Mouse (Mus musculus) kidney, postnatal 14 days (tissue): ENCODE measurements around the gene Col8a2.

Source experiments
- DNase-seq: peaks from one replicate; pipeline ENCODE4 v3.0.0; 2022; ENCODE audit warnings: mixed read lengths

Col8a2 gene

DNA sequence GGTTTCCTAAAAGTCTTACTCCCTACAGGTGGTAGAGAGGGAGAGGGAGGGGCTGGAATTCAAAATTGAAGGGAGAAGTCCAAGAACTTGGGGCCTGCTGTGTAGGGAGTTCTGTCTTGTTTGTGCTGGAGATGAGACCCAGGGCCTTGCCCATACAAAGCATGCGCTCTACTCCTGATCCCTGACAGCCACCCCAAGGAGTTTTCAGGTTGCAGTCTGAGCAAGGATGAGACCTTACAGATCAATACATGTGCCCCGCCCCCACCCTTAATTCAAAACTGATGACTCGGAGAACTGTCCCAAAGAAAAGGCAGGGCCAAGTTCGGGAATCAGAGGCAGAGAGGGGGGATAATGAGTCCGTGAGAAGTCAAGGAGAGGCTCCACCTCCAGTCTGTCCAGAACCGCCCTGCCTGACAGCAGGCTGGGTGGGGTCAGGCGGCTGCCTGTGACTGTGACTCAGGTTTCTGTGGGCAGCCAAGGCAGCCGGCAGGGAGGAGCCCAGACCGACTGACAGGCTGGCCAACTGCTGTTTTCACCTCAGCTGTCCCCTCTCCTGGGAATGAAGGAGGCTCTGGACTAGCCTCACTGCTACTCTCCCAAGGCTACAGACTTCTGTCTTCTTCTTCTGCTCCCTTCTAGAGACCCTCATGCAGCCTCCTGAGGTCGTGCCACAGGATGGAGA, 25.9 kb upstream of the Col8a2 start:
- DNase-seq, result peak; percentile 84

DNA sequence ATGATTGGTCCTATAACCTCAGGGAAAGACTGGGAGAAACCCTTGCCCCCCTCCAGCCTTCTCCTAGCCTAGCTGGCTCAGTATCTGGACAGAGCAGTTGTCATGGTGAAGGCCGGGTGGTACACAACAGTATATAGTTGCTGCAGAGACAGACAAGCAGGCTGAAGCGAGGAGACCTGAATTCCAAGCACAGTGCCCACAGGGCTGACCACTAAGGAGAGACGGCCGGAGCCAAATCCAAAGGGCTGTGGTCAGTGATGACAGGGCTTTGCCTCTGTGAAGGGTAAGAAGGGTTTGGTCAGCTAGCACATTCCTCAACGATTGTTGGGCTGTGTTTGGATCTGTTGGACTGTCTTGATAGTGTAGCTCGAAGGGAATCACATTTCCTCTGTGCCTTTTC, 25.3 kb upstream of the Col8a2 start:
- DNase-seq, result no peak

DNA sequence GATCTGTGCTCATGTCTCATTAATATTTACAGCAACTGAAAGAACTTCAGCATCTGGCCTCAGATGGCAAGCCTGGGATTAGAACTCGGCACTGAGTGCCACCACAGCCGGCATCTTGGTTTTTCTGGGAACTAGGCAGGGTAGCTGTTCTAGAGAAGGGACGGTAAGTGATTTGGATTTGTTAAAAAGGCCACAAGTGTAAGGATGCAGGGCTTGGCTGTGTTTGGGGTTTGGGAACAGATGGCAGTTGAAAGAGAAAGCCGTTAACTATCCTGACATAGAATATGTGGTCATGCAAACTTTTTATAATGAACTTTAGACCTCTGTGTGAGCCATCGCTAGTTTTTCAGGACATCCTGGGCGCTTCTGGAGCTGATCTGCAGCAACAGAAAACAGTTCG, 24.9 kb upstream of the Col8a2 start:
- no peak for DNase-seq

DNA sequence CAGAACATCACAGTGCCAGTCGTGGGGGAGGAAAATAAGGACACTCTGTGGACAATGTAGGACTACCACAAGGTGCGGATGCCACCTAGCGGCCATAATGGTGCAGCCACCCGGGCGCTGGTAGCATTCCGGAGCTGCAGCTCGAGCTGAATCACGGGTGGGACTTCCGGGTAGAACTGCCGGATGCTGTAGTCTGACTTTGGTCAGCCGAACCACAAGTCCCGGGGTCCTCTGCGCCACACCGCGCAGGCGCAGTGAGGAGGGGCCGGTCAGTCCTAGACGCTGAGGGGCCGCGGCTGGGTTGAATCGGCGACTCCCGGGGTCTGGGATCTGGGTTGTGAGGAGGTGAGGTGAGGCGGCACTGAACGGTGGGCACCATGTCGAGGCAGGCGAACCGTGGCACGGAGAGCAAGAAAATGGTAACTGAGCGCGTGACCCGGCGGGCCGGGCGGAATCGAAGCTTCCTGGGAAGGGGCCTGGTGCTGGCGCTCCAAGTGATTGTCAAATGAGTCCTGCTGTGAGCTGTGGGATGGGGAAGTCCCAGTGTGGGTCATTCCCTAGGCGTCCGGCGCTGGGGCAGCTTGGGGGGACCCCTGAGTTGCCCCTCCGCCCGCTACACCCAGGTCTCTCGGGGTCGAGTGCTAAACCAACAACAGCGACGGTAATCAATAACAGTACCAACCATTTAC, 24.3 kb upstream of the Col8a2 start, which contains the start of gene Trappc3:
TSS of gene Trappc3 (plus strand) at position 207 of the 689 bp plus-strand sequence.
- peak; percentile 100 for DNase-seq

DNA sequence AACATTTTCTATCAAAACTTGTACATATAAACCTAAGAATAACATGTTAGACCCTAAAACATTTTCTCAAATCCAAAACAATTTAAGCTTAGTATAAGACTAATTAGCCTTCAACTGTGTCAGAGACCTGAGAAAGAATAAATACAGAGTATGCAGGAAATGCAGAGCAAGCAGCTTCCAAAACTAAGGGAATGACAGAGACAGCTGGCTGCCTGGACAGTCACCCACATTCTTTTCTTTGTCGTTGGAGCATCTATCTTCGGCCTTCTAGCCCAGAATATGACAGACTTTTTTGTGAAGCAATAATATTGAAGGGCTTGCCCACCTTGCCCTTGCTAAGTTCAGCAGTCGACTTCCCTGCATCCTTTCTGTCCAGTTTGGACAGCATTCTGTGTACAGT, 17.3 kb upstream of the Col8a2 start:
- no peak for DNase-seq

DNA sequence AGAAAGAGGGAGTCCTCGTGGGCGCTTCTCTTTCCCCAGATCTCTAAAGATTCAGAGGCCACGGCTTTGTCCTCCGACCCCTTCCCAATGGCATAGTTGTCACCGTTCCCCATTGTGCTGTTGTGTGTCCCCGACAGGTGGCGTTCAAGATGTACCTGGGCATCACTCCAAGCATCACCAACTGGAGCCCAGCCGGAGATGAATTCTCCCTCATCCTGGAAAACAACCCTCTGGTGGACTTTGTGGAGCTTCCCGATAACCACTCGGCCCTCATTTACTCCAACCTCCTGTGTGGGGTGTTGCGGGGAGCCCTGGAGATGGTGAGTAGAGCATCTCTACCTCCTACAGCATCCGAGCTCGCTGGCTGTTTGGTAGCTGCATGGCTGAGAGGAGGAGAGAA, 12.8 kb upstream of the Col8a2 start:
- no peak for DNase-seq

- DNase-seq, result no peak
Observed at GRCm38 (mm10) chr4:126275081-126275480, 11.5 kb upstream of the Col8a2 start.

DNA sequence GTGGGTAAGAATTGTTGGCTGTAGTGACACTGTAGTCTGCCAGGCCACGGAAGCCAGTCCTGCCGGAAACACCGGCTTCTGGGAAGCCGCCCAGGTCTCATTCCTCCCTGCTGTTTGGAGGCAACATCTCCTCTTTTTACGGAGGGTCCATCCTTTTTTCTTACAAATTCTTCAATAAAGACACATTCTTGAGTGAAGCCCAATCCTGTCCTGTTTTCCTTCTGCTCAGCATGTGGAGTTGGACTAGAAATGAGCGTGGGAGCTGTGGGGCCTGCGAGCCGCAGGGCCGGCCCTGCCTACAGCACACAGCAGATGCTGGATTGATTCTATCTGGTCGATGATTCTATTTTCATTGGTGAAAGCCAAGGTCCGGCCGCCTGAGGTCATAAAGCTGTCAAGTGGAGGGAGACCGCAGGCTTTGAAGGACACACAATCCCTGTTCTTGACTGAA, 10.9 kb upstream of the Col8a2 start:
- DNase-seq, result peak; percentile 56

DNA sequence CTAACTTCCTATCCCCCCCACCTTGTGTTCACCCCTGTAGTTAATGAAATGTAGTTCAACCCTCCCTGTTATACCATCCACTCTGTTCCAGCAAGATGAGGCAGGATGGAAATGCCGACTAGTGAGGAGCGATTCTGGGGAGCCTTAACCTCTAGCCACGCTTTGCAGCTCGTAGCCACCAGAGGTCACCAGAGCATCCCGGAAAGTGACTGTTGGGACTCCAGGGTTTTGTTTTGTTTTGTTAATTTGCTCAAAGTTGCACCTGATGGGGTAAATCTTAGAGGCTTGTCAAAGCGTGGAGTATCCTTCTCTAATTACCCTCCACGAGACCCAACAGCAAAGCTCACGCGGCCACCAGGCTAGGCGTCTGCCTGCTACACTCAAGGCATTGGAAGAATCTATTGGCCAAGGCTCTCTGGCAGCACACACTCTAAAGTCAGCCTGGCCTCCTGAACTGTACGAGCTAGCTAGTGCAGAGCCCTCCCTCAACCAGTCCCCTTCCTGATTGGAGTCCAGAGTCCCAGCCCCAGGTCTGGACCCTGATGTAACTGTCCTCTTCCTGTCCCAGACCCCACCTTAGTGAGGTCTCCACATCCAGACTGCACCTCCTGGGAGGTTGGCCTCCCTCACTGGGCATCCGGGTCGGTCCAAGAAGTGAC, 8.6 kb upstream of the Col8a2 start:
- peak; percentile 59 for DNase-seq

DNA sequence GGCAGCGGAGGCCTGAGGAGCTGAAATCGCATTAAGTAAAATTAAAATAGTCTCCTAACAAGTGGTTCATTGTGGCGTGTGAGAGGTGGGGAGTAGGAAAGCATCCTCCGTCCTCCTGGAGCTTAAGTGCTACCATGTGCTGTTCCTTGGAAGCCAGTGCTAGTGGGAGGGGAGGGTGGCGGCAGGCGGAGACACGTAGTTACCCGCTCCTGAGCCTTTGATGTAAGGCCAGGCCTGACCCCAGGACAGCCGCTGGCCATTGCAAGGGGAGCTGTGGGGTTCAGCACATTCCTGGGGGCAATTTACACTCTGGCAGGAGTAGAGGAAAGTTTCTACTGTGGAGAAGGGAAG, 8.1 kb upstream of the Col8a2 start:
- DNase-seq, result no peak

DNA sequence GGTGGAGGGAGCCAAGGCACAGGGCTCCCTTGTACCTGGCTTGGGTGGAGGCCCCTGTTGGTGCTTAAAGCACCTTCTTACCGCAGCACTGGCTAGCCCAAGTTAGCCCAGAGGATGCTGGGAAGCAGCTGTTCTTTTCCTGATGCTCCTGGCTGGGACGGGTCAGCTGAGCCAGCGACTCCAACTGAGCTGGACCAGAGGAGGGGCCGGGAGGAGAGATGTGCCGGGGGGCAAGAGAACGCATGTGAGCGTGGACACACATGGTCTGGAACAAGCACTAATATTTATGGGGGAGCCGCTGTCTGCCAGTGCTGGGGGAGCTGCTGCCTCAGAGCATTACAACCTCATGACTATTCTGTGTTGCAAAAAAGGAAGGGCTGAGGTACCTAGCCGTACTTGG, 7.6 kb upstream of the Col8a2 start:
- no peak for DNase-seq

GRCm38 (mm10) chr4:126281706-126282105, 4.9 kb upstream of the Col8a2 start:
- DNase-seq, result no peak

- DNase-seq, result no peak
Observed at GRCm38 (mm10) chr4:126283582-126283981, 3.0 kb upstream of the Col8a2 start.

- DNase-seq, result no peak
Observed at GRCm38 (mm10) chr4:126287302-126287995, 856 bp downstream of the Col8a2 start.

GRCm38 (mm10) chr4:126288085-126288666, 1.6 kb downstream of the Col8a2 start:
- DNase-seq, result no peak

DNA sequence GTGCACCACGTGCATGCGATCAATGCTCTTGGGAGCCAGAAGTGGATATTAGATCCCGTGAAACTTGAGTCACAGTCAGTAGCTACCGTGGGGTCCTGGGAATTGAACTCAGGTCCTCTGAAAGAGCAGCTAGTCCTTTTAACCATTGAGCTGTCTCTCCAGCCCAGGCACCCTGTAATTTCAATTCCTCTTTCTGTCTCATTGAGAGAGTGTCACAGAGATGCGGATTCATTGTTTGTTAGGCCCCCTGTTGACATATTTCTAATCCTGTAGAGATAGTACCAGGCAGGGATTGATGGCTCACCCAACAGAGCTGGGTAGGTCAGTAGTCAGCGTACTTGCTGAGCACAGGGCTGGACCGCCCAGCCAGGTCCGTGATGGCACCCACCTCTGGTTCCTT, 3.7 kb downstream of the Col8a2 start:
- DNase-seq, result no peak

GRCm38 (mm10) chr4:126291196-126291595, 4.6 kb downstream of the Col8a2 start:
- no peak for DNase-seq

- no peak for DNase-seq
Observed at GRCm38 (mm10) chr4:126295152-126295551, 8.6 kb downstream of the Col8a2 start.

DNA sequence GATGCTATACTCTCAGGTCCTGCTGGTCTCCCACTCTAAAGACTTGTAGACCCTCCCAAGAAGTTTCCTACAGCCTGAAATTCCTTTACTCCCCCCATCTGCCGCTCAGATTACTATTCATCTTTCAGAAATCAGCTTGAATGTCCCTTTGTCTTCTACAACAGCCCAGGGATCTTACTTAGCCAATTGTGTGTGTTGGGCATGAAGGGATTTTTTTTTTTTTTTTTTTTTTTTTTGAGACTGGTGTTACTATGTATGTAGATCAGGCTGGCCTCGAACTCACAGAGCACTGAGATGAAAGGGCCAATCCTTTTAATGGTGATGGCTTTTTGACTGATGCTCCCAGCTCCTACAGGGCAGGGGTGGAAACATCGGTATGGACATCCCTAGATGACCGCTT, 9.3 kb downstream of the Col8a2 start:
- no peak for DNase-seq

- peak; percentile 80 for DNase-seq
Observed at GRCm38 (mm10) chr4:126296617-126297101, 10.1 kb downstream of the Col8a2 start.

DNA sequence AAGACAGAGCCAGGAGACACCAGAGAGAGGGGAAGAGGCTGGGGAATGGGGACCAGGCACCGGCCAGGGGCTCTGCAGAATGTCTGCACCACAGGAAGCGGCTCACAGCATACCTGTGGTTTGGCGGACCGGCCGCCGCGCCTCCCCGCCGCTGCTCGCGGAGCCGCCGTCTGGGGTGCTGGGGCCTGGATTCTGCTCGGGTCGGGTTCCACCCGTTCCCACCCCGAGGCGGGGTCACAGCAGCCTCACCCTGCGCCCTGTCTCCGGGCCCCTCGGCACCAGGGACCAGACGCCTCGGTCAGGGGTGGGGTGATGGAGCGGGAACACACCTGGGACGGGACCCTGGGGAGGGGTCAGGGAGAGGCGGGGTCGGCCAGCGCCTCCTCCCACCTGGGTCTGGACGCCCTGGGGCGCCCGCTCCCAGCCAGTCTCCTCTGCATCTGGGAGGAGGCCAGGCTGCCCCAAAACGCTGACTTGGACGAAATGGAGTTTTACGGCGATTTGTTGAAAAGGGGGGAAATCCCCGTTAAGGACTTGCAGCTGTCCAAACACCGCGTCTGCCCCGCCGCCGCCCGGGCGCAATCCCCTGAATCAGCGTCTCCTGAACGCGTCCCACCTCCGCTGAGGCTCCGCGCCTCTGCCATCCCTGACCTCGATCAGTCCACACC, 14.5 kb downstream of the Col8a2 start:
- peak; percentile 23 for DNase-seq

- peak; percentile 28 for DNase-seq
Observed at GRCm38 (mm10) chr4:126301584-126302309, 15.2 kb downstream of the Col8a2 start.
